Mouse (Mus musculus) liver, embryonic 16.5 days (tissue): ENCODE measurements around the gene Cdkal1. TPM values are rescaled to one million over a fixed set of nuclear protein-coding genes. Genes with fewer than 3 reads are reported as not detected.

Source experiments
- ATAC-seq: fragments of 200-750 bp; cut with Nextera tagmentation; 2 replicates; pipeline ENCODE4 v1.8.0; 2017; ENCODE audit warnings: low read depth, mild to moderate bottlenecking, moderate number of reproducible peaks, moderate library complexity
- H3K27ac ChIP-seq: fragments of 300-500 bp; sonication (generic); 2 replicates; pipeline ENCODE4 v1.5.1; 2014; ENCODE audit warnings: mild to moderate bottlenecking, low read length
- H3K27me3 ChIP-seq: fragments of 300-500 bp; sonication (generic); 2 replicates; pipeline ENCODE4 v1.6.1; 2014; ENCODE audit warnings: low read depth, low read length, mixed read lengths; ENCODE audit not compliant: control insufficient read depth, insufficient read depth
- H3K36me3 ChIP-seq: fragments of 300-500 bp; sonication (generic); 2 replicates; pipeline ENCODE4 v1.6.1; 2014; ENCODE audit warnings: mild to moderate bottlenecking; ENCODE audit not compliant: control insufficient read depth, insufficient read depth
- H3K4me1 ChIP-seq: fragments of 300-500 bp; sonication (generic); 2 replicates; pipeline ENCODE4 v1.6.1; 2014; ENCODE audit warnings: low read depth, low read length, mixed read lengths; ENCODE audit not compliant: control insufficient read depth
- H3K4me2 ChIP-seq: fragments of 300-500 bp; sonication (generic); 2 replicates; pipeline ENCODE4 v1.6.1; 2014; ENCODE audit warnings: low read depth, low read length, mixed read lengths
- H3K4me3 ChIP-seq: fragments of 300-500 bp; sonication (generic); 2 replicates; pipeline ENCODE4 v1.5.1; 2014; ENCODE audit warnings: low read depth, mild to moderate bottlenecking, low read length
- H3K9ac ChIP-seq: fragments of 300-500 bp; sonication (generic); 2 replicates; pipeline ENCODE4 v1.6.1; 2014; ENCODE audit warnings: low read depth, low read length
- H3K9me3 ChIP-seq: fragments of 300-500 bp; sonication (generic); replicated peaks from 2 replicates; pipeline ENCODE4 v1.6.1; 2016; ENCODE audit warnings: low read length; ENCODE audit not compliant: control insufficient read depth
- WGBS: fragments of 180-500 bp; shearing (Covaris S2); extraction: QIAGEN DNeasy Blood & Tissue Kit; methylation state at CpG from one replicate; pipeline ENCODE4 v1.1.7; 2014; ENCODE audit not compliant: insufficient replicate concordance; 5-methylcytosine and 5-hydroxymethylcytosine counted together
- polyA plus RNA-seq: library from polyadenylated mRNA; unstranded; fragments of >200 nt; fragmentation: Nextera tagmentation; extraction: Ambion mirVana; gene quantifications from 2 replicates; pipeline ENCODE4 v1.2.1, GENCODE M21; 2015

The Cdkal1 gene
- polyA plus RNA-seq, 1 experiment from 2014 or later = 9.3 TPM

DNA sequence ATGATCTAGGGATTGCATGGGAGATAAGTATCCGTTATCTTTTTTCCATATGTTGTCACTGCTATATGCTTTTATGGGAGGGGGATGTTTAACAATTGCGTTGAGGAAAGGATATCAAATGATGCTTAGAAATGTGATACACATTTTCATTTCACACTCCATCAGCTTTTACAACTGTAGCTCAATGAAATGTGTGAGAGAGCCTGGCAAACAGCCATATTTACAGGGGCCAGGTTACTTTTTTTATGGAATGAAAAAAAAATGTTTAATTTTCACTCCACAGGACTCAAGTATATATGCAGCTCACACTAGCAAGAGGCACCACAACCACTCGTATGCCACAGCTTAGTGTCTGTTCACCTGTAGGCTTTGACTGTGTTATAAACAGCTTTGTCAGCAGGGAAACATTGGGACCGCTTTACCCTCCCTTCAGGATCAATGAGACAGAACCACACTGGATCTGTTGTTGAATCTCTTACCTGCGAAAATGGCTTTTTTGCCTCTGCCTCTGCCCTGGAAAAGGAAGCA is 501.5 kb downstream of the Cdkal1 start:
- Histone ChIP-seq H3K27me3 (no peaks in the 10 kb centered on the region), H3K27ac (no peak overlapping the region), H3K4me2 (no peak overlapping the region), H3K4me3 (no peak overlapping the region), H3K36me3 (no peaks in the 10 kb centered on the region), H3K9ac (no peak overlapping the region), H3K4me1 (no peaks in the 10 kb centered on the region), H3K9me3 (no peaks in the 10 kb centered on the region)
- ATAC-seq = no peak
- WGBS = 72% methylated on average over 5 of the region's 5 CpGs

DNA sequence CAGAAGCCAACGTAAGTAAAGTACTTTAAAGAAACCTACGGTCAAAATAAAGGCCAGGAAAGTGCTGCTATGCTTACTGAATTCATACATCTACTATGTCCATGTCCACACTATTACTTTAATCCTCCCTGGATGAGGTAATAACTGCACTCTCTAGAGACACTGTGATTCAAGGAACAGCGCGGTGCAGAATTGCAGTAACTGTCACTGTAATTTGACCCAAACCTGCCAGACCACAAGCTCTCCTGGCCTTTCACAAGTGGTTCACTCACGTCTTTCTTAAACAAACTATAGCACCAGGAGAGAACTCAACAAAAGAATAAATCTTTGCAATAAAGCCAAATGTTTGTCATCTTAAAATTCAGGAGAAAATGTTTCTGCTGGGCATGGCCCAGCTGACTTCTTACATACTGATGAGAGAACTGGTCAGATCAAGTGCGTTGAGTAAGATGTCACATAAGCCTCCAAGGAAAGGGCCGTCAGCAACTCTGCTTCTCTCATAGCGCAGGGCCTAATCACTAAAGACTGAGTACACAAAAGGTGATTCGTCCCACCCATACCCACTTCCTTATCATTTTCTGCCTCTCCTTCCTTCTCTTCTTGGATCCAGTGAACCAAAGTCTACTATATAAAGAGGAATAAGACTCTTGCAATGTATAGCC is 504.3 kb downstream of the Cdkal1 start:
- H3K27me3 ChIP-seq = no peaks in the 10 kb centered on the region
- H3K4me1 ChIP-seq = no peaks in the 10 kb centered on the region
- ATAC-seq = no peak
- H3K9ac ChIP-seq = no peak overlapping the region
- H3K27ac ChIP-seq = no peak overlapping the region
- H3K9me3 ChIP-seq = no peaks in the 10 kb centered on the region
- H3K4me3 ChIP-seq = no peak overlapping the region
- WGBS = 71% methylated on average over 9 of the region's 9 CpGs
- H3K4me2 ChIP-seq = no peak overlapping the region
- H3K36me3 ChIP-seq = no peaks in the 10 kb centered on the region

DNA sequence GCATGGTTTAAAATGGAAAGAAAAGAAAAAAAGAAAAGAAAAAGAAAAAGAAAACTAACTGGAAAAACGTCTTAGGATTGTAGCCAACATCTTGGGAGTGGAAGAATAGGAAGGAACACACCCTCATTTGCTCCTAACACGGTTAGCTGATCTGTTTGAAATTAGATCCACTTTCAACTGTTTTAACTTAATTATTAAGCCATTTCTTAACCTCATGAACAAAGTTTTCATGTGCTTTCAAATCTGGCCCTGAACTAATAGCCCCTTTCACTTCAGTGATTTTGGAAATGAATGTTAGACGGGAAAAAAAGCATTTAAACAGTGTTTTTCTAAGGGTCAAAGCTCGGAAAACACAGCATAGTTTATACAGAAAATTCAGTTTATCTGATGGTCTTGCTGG is 505.5 kb downstream of the Cdkal1 start:
- Histone ChIP-seq H3K36me3 (no peaks in the 10 kb centered on the region), H3K4me1 (no peaks in the 10 kb centered on the region), H3K27ac (no peak overlapping the region), H3K27me3 (no peaks in the 10 kb centered on the region), H3K4me3 (no peak overlapping the region), H3K9me3 (no peaks in the 10 kb centered on the region), H3K9ac (no peak overlapping the region), H3K4me2 (no peak overlapping the region)
- 65% methylated on average over 4 of the region's 4 CpGs for WGBS
- ATAC-seq = no peak

DNA sequence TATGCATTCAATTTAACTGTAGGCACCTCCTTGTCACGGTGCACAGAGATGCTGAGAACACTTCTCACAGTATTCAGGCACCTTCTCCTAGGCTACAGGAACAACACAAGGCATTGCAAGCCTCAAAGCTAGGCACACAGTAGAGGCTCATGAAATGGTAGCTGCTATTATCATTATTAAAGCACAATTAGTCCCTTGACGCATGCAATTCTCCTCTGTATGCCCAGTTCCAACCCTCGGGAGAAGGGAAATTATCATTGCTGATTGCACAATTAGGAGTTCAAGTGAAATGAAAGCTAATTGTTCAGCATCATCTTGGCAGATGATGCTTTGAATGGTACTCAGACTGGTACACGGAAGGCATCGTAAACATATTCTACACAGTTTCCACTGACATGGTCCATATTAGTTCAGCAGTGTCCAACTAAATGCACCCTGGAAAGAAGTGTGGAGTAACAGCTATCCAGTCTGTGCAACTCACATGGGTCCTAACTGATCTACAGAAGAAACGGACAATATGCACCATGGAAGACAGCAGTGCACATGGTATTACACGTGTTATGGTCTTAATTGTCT is 506.0 kb downstream of the Cdkal1 start:
- Histone ChIP-seq H3K27me3 (no peaks in the 10 kb centered on the region), H3K4me1 (no peaks in the 10 kb centered on the region), H3K27ac (no peak overlapping the region), H3K9me3 (no peaks in the 10 kb centered on the region), H3K4me2 (no peak overlapping the region), H3K4me3 (no peak overlapping the region), H3K36me3 (no peaks in the 10 kb centered on the region), H3K9ac (no peak overlapping the region)
- 71% methylated on average over 7 of the region's 7 CpGs for WGBS
- ATAC-seq = no peak

DNA sequence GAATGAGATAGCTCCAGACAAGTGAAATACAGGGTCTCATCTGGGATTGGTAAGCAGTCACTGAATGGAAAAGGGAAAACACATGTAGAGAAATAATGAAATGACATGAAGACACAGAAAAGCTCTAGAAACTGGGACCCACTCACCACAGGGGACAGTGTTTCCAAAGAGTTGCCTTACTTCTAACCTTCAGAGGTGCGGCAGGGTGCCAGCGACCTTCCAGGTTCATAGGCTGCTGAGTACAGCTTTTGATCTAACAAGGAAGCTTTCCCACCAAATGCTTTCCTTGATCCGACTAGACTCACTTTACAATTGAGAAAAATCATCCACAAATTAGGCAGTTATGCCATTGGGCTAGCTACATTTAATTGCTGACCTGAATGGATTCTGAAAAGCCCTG is 507.1 kb downstream of the Cdkal1 start:
- Histone ChIP-seq H3K36me3 (no peaks in the 10 kb centered on the region), H3K27me3 (no peaks in the 10 kb centered on the region), H3K4me2 (no peak overlapping the region), H3K9me3 (no peaks in the 10 kb centered on the region), H3K27ac (no peak overlapping the region), H3K4me3 (no peak overlapping the region), H3K4me1 (no peaks in the 10 kb centered on the region), H3K9ac (no peak overlapping the region)
- 79% methylated on average over 3 of the region's 3 CpGs for WGBS
- ATAC-seq = no peak

DNA sequence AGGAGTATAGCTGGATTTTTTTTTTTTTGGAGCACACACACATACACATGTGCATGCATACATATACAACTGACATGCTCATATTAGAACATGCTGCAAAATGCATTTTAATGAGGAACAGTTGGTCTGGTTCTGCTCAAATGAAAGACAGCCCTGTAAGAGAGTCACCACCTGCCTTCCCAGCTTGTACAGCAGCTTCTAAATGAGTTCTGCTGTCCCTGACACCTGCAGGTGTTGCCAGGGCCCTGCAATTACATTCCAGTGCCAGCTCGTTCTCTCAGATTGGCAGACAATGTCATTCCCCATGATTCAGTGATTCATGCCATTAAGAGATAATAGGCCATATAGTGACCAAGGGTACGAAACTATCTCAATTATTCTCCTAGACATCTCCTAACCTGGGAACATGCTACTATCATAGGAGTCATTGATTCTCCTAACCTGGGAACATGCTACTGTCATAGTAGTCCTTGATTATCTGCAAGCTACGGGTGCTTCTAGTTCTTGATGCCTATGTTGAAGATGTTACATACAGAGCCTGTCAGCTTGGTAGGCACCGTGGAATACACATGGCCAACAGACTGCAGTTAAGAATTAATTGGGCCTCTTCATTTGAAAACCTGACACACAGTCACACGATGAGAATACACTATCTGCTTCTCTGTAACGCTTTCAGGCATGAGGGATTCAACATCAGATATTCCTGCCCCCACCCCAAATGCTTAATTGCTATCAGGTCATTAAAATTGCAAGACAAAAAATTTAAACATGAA is 522.6 kb downstream of the Cdkal1 start:
- H3K4me1 ChIP-seq = no peaks in the 10 kb centered on the region
- H3K4me2 ChIP-seq = no peak overlapping the region
- H3K9me3 ChIP-seq = no peaks in the 10 kb centered on the region
- H3K4me3 ChIP-seq = no peak overlapping the region
- H3K27ac ChIP-seq = no peak overlapping the region
- no peaks in the 10 kb centered on the region for H3K27me3 ChIP-seq
- H3K9ac ChIP-seq = no peak overlapping the region
- no peak for ATAC-seq
- no peaks in the 10 kb centered on the region for H3K36me3 ChIP-seq
- WGBS = 67% methylated on average over 6 of the region's 6 CpGs

DNA sequence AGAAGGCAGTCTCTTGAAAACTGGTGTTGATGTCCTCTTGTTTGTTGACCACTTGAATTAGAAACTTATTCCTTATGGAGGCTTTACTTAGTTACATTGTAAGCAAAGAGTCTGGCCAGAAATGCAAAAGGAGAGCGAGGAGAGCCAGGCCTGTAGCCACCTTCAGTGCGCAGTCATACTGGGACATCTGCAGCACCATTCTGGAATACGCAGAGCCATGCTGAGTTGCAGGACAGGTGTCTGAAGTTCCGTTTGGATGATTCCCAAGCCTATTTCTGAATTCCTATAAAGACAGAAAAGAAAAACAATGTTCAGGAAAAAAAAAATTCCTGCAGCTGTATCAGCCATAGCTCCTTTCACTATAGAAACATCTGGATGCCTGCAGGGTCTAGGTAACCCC is 529.5 kb downstream of the Cdkal1 start:
- no peaks in the 10 kb centered on the region for H3K36me3 ChIP-seq
- ATAC-seq = no peak
- no peak overlapping the region for H3K27ac ChIP-seq
- H3K27me3 ChIP-seq = no peaks in the 10 kb centered on the region
- WGBS = 78% methylated on average over 4 of the region's 4 CpGs
- H3K4me1 ChIP-seq = no peaks in the 10 kb centered on the region
- no peaks in the 10 kb centered on the region for H3K9me3 ChIP-seq
- no peak overlapping the region for H3K4me3 ChIP-seq
- no peak overlapping the region for H3K4me2 ChIP-seq
- no peak overlapping the region for H3K9ac ChIP-seq

DNA sequence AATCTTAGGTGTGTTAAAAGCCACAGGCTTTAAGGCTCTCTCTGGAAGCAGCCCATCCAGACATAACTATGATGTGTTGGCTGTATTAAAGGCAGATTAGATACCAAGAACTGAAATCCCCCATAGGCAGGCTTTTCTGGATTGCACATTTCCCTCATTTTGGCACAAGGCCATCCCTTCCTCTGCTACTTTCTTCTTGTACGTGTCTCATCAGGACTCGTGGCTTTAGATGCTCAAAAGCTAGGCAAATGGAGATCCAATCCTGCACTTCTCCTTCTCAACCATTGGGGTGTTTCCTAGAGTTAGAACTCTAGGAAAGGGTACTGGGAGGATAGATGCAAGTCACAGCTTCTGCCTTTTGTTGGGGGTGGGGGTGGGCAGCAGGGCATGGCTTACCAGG is 535.1 kb downstream of the Cdkal1 start:
- no peak overlapping the region for H3K27ac ChIP-seq
- no peaks in the 10 kb centered on the region for H3K27me3 ChIP-seq
- no peak overlapping the region for H3K4me2 ChIP-seq
- ATAC-seq = no peak
- no peak overlapping the region for H3K9ac ChIP-seq
- H3K9me3 ChIP-seq = no peaks in the 10 kb centered on the region
- H3K4me3 ChIP-seq = no peak overlapping the region
- no peaks in the 10 kb centered on the region for H3K36me3 ChIP-seq
- WGBS = 48% methylated on average over 2 of the region's 2 CpGs
- H3K4me1 ChIP-seq = no peaks in the 10 kb centered on the region

DNA sequence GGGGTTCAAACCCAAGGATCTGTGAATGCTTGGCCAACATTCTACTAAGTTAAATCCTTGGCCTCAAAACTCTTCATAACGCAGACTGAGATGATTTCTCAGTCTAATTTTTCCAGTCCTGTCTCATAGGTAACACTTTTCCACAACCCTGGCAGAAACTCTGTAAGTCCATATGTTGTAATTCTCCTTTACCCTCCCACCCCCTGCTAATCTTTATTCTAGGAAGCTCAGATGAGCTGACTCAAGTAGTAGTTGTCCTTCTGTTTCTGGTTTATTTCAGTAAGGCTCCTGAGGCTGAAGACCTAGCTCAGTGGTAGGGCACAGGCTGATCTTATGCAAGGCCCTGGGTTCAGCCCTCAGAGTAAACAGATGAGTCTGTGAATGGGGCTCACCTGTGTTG is 537.8 kb downstream of the Cdkal1 start:
- H3K4me3 ChIP-seq = no peak overlapping the region
- no peaks in the 10 kb centered on the region for H3K9me3 ChIP-seq
- no peak for ATAC-seq
- no peak overlapping the region for H3K27ac ChIP-seq
- no peak overlapping the region for H3K9ac ChIP-seq
- H3K36me3 ChIP-seq = no peaks in the 10 kb centered on the region
- H3K4me2 ChIP-seq = no peak overlapping the region
- H3K27me3 ChIP-seq = no peaks in the 10 kb centered on the region
- no peaks in the 10 kb centered on the region for H3K4me1 ChIP-seq
- 74% methylated on average over 1 of the region's 1 CpGs for WGBS
